Mouse (Mus musculus): ENCODE measurements at regions not wholly inside any gene's neighbourhood (a gene's known extent, or its start where the extent isn't known, plus 50 kb on each side); places are given as distances from the start of the nearest gene placed in this dataset.
"Not testable (repeated sequence)": the region's sequence is repeated elsewhere in the genome, so short reads cannot be mapped to it uniquely, and the experiment has no call there.

DNA sequence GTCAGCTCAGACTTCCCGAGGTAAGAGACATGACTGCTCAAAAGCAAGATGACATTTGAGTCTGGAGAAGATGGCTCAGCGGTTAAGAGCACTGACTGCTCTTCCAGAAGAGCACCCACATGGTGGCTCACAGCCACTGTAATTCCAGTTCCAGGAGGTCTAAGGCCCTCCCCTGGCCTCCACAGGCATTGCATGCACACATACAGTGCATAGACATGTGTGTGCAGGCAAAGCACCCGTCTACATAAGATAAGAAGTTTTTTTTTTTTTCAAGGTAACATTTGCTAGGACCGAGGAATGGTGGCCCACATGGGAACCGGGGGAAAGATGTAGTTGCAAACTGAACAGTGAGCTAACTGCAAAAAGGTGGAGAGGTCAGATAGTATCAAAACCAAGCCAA lies 139.3 kb downstream of the Katnal1 start:
- 71% methylated on average over 5 of the region's 5 CpGs for WGBS

DNA sequence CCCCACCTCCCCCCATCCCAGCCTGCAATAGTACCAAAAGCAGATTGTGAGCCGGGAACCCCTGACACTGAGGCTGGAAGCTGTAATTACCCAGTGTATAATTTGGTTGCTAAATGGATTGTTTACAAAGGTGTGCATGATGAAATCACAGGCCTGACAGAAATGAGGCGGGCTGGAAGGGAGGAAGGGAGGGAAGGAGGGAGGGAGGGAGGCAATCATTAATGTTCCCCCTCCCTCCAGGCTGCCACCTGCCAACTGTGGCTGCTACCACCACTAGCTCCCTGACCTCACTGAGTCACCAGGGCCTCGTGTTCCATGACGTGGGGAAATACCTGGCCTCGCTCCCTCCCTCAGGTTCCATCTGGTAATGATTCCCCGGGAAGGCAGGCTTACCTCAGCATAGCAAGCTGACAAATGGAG lies 140.0 kb downstream of the Katnal1 start:
- Histone ChIP-seq H3K4me1 (ENCODE audit: control insufficient read depth, insufficient read depth, low read length) (no peaks in the 10 kb centered on the region; the same call in 1 of the 2 replicates), H3K27ac (ENCODE audit: control insufficient read depth, insufficient read depth, low read depth, low read length, poor library complexity) (no peak overlapping the region), H3K4me3 (replicated peaks; ENCODE audit: control insufficient read depth, low read depth, low read length) (no peak overlapping the region)
- WGBS, result 42% methylated on average over 6 of the region's 6 CpGs
- TF ChIP-seq CTCF (IDR thresholded peaks at IDR 0.05; ENCODE audit: control insufficient read depth, insufficient read depth, low read length), result no peak

More for the DNA sequence above, 139.3 kb downstream of the Katnal1 start:
- H3K27ac ChIP-seq (ENCODE audit: control insufficient read depth, insufficient read depth, low read depth, low read length, poor library complexity), result no peak overlapping the region
- H3K4me1 ChIP-seq (ENCODE audit: control insufficient read depth, insufficient read depth, low read length), result no peaks in the 10 kb centered on the region; the same call in 1 of the 2 replicates
- no peak overlapping the region for H3K4me3 ChIP-seq (replicated peaks; ENCODE audit: control insufficient read depth, low read depth, low read length)
- TF ChIP-seq POLR2A (IDR thresholded peaks at IDR 0.05; ENCODE audit: borderline replicate concordance, control insufficient read depth, low read depth, low read length) (no peak), CTCF (IDR thresholded peaks at IDR 0.05; ENCODE audit: control insufficient read depth, insufficient read depth, low read length) (no peak)

DNA sequence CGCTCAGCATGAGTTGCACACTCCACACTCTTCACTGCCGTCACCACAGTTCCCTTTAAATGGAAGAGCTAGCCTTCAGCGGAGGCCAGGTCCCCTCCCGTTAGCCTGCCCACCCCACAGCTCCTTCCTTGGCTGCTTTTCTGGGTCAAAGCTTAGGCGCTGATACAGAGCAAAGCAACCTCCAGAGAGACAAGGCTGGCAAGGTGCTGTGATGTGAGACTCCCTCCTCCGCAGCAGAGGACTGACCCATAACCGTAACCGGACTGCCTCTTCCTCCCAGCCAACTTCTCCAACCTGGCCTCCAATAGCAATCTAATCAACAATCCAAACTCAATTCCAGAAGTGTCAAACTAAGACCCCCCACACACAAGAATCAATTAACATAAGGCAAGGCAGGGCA lies 140.4 kb downstream of the Katnal1 start:
- TF ChIP-seq POLR2A (IDR thresholded peaks at IDR 0.05; ENCODE audit: borderline replicate concordance, control insufficient read depth, low read depth, low read length), result no peak
- TF ChIP-seq CTCF (IDR thresholded peaks at IDR 0.05; ENCODE audit: control insufficient read depth, insufficient read depth, low read length), result no peak
- Histone ChIP-seq H3K27ac (ENCODE audit: control insufficient read depth, insufficient read depth, low read depth, low read length, poor library complexity) (no peak overlapping the region), H3K4me1 (ENCODE audit: control insufficient read depth, insufficient read depth, low read length) (no peaks in the 10 kb centered on the region; the same call in 1 of the 2 replicates), H3K4me3 (replicated peaks; ENCODE audit: control insufficient read depth, low read depth, low read length) (no peak overlapping the region)
- WGBS, result 86% methylated on average over 8 of the region's 8 CpGs

DNA sequence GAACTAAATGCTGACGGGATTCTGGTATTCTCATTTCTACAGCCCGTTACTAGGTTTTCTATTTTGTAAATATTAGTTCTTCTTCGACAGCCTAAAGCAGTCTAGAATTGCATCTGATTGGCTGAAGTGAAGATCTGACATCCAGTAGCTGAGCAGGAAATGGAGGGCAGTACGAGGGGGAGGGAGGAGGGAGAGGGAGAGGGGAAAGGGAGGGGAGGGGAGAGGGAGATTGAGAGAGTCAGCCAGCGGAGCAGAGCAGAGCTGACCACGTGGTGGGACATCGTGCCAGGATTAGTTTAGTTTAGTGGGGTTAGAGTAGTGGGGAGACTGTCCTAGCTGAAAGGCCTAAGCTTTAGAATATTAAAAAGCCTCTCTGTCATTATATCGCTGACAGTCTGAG lies 141.8 kb downstream of the Katnal1 start:
- H3K4me3 ChIP-seq (replicated peaks; ENCODE audit: control insufficient read depth, low read depth, low read length), result no peak overlapping the region
- no peak for TF ChIP-seq CTCF (IDR thresholded peaks at IDR 0.05; ENCODE audit: control insufficient read depth, insufficient read depth, low read length)
- no peak for TF ChIP-seq POLR2A (IDR thresholded peaks at IDR 0.05; ENCODE audit: borderline replicate concordance, control insufficient read depth, low read depth, low read length)
- H3K4me1 ChIP-seq (ENCODE audit: control insufficient read depth, insufficient read depth, low read length), result no peaks in the 10 kb centered on the region
- WGBS, result 27% methylated on average over 8 of the region's 8 CpGs
- H3K27ac ChIP-seq (ENCODE audit: control insufficient read depth, insufficient read depth, low read depth, low read length, poor library complexity), result no peak overlapping the region

DNA sequence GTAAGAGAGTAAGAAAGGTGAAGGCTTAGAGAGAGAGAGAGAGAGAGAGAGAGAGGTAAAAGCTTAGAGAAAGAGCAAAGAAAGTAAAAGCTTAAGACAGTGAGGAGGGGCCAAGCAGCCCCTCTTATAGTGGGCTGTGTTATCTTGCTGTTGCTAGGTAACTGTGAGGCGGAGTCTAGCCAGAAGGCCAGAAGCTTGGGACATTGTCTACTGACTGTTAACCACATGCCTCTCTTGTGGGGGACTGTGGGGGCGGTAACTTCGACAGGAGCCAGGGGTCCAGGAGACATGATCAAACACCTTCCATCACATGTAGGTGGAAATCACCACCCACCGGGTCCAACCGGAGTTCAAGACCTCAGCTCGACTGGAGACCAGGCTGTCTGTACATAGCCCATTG lies 148.0 kb downstream of the Katnal1 start:
- not testable (repeated sequence) for H3K4me1 ChIP-seq (ENCODE audit: control insufficient read depth, insufficient read depth, low read length); H3K27ac ChIP-seq (ENCODE audit: control insufficient read depth, insufficient read depth, low read depth, low read length, poor library complexity); H3K4me3 ChIP-seq (replicated peaks; ENCODE audit: control insufficient read depth, low read depth, low read length)
- 62% methylated on average over 6 of the region's 6 CpGs for WGBS

DNA sequence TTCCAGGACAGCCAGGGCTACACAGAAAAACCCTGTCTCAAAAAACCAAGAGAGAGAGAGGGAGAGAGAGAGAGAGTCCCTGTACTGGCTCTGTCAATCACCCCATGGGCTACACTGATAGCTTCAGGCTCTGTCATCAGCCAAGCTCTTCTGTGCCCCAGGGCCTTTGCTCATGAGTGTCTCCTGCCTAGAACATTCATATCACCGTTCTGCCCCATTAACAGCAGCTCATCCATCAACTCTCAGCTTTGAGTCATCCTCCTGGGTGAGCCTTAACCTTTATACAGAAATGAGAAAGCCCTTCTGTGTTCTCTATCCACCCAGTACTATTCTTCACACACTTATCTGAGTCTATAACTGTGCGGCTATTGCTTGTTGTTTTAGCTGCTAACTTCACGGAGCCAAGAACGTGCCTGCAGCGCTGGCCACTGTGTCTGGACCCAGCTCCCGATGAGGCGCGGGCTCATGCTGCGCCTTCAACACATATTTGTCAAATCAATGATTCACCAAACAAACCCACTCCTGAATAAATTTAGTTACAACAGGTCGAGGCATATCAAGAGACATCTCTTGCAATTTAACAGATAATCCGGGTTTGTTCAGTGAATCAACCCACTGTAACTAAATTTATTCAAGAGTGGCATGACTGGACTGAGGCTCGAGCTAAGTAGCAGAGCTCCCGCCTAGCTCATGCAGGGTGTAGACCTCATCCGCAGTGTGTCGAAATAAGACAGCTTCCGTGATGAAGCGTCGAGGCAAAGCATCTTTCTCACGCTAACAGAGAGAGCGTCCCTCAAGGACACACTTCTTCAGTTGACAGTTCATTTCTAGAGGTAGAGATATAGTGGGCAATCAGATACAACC lies 152.1 kb downstream of the Katnal1 start:
- Histone ChIP-seq H3K27ac (ENCODE audit: control insufficient read depth, insufficient read depth, low read depth, low read length, poor library complexity) (no peak overlapping the region), H3K4me1 (ENCODE audit: control insufficient read depth, insufficient read depth, low read length) (peaks cover 1% of the 10 kb centered on the region; the same call in 1 of the 2 replicates), H3K4me3 (replicated peaks; ENCODE audit: control insufficient read depth, low read depth, low read length) (no peak overlapping the region)
- WGBS, result 88% methylated on average over 20 of the region's 20 CpGs
- no peak for TF ChIP-seq POLR2A (IDR thresholded peaks at IDR 0.05; ENCODE audit: borderline replicate concordance, control insufficient read depth, low read depth, low read length)
- no peak for TF ChIP-seq CTCF (IDR thresholded peaks at IDR 0.05; ENCODE audit: control insufficient read depth, insufficient read depth, low read length)

DNA sequence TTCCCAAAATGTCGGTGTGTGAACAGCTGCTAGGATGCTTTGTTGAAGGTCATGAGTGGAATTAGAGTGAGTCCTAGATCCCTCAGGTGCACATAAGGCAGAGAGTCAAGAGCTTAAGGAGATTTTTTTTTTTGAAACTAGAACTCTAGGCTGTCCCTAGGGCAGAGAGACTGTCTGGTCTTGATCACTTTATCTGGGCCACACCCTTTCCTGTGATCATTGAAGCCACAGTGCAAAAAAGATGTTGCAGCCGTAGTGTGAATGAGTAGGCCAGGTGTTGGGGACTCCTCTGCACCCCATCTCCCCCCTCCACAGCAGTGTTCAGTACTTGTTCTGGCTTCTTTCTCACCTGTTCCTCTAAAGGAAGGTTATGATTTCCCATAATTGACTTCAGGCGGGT lies 153.9 kb downstream of the Katnal1 start:
- H3K27ac ChIP-seq (ENCODE audit: control insufficient read depth, insufficient read depth, low read depth, low read length, poor library complexity), result no peak overlapping the region
- 62% methylated on average over 3 of the region's 3 CpGs for WGBS
- TF ChIP-seq POLR2A (IDR thresholded peaks at IDR 0.05; ENCODE audit: borderline replicate concordance, control insufficient read depth, low read depth, low read length) (no peak), CTCF (IDR thresholded peaks at IDR 0.05; ENCODE audit: control insufficient read depth, insufficient read depth, low read length) (no peak)

DNA sequence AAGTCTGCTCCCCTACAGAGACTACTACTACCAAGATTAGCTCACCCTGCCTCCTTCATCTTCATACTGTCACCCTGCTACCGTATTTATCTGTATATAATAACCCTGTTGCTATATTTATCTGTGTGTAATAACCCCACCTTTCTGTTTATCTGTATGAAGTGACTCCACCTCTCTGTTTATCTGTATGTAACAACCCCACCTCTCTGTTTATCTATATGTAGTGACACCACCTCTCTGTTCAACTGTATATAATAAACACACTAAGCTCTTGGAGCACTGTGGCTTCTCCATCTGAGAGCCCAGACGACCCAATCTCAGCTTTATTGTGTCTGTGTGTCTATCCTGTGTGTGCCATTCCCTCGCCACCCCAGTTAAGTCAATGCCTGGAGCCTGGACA lies 154.7 kb downstream of the Katnal1 start:
- H3K27ac ChIP-seq (ENCODE audit: control insufficient read depth, insufficient read depth, low read depth, low read length, poor library complexity), result no peak overlapping the region
- TF ChIP-seq POLR2A (IDR thresholded peaks at IDR 0.05; ENCODE audit: borderline replicate concordance, control insufficient read depth, low read depth, low read length) (no peak), CTCF (IDR thresholded peaks at IDR 0.05; ENCODE audit: control insufficient read depth, insufficient read depth, low read length) (no peak)
- 57% methylated on average over 3 of the region's 3 CpGs for WGBS
- peaks cover 1% of the 10 kb centered on the region; the same call in 1 of the 2 replicates for H3K4me1 ChIP-seq (ENCODE audit: control insufficient read depth, insufficient read depth, low read length)
- no peak overlapping the region for H3K4me3 ChIP-seq (replicated peaks; ENCODE audit: control insufficient read depth, low read depth, low read length)

More for the DNA sequence above, 153.9 kb downstream of the Katnal1 start:
- H3K4me1 ChIP-seq (ENCODE audit: control insufficient read depth, insufficient read depth, low read length), result peaks cover 1% of the 10 kb centered on the region; the same call in 1 of the 2 replicates
- H3K4me3 ChIP-seq (replicated peaks; ENCODE audit: control insufficient read depth, low read depth, low read length), result no peak overlapping the region
